Mouse (Mus musculus) MEL (cell line): ENCODE results near the gene Ddx6. TPM values are rescaled to one million over a fixed set of nuclear protein-coding genes. Genes with fewer than 3 reads are reported as not detected.

Experiments
- DNase-seq: peaks from one replicate; pipeline ENCODE4 v3.0.0; 2011; ENCODE audit warnings: low read depth, low spot score
- H3K27ac ChIP-seq: 2 replicates; pipeline ENCODE4 v1.5.1; 2012; ENCODE audit warnings: low read depth, mild to moderate bottlenecking, control low read depth, low read length, moderate library complexity; ENCODE audit not compliant: control insufficient read depth
- H3K27me3 ChIP-seq, 2 experiments: fragments of 150-350 bp in 1 of 2; sonication (generic) in 1 of 2; 2 replicates each; pipeline ENCODE4 v1.6.1; 2012; ENCODE audit warnings: low read length in 2 of 2, mild to moderate bottlenecking in 2 of 2, improper control_type of control experiment in 1 of 2, moderate library complexity in 1 of 2; ENCODE audit not compliant: insufficient read depth in 2 of 2, control insufficient read depth in 1 of 2
- H3K36me3 ChIP-seq, 2 experiments: 2 replicates each; pipeline ENCODE4 v1.6.1; 2012 to 2014; ENCODE audit warnings: low read length in 2 of 2, improper control_type of control experiment in 1 of 2, inconsistent platforms in 1 of 2, mild to moderate bottlenecking in 1 of 2; ENCODE audit not compliant: insufficient read depth in 2 of 2, control insufficient read depth in 1 of 2
- H3K4me1 ChIP-seq, 2 experiments: fragments of 150-350 bp in 1 of 2; sonication (generic) in 1 of 2; 2 replicates each; pipeline ENCODE4 v1.6.1; 2012; ENCODE audit warnings: low read length in 2 of 2, improper control_type of control experiment in 1 of 2, mild to moderate bottlenecking in 1 of 2; ENCODE audit not compliant: insufficient read depth in 2 of 2, control insufficient read depth in 1 of 2
- H3K4me3 ChIP-seq, 2 experiments: fragments of 150-350 bp in 1 of 2; sonication (generic) in 1 of 2; 2 replicates each; pipeline ENCODE4 v1.5.1; 2012; ENCODE audit warnings: low read depth in 2 of 2, low read length in 2 of 2, mild to moderate bottlenecking in 2 of 2, moderate library complexity in 2 of 2, control low read depth in 1 of 2, improper control_type of control experiment in 1 of 2; ENCODE audit not compliant: control insufficient read depth in 1 of 2, insufficient read depth in 1 of 2
- H3K79me2 ChIP-seq: 2 replicates; pipeline ENCODE4 v1.6.1; 2012; ENCODE audit warnings: mild to moderate bottlenecking, low read length, moderate library complexity; ENCODE audit not compliant: control insufficient read depth, poor library complexity, insufficient read depth
- H3K9ac ChIP-seq: 2 replicates; pipeline ENCODE4 v1.6.1; 2012; ENCODE audit warnings: low read depth, mild to moderate bottlenecking, control low read depth, low read length, moderate library complexity; ENCODE audit not compliant: control insufficient read depth, poor library complexity, severe bottlenecking
- H3K9me3 ChIP-seq: fragments of 150-350 bp; sonication (generic); replicated peaks from 2 replicates; pipeline ENCODE4 v1.6.1; 2012; ENCODE audit warnings: mild to moderate bottlenecking, low read length, improper control_type of control experiment, moderate library complexity; ENCODE audit not compliant: insufficient read depth
- CHD1 ChIP-seq: IDR thresholded peaks from 2 replicates; pipeline ENCODE4 v1.6.1; 2012; ENCODE audit warnings: low read depth, mild to moderate bottlenecking, inconsistent platforms, low read length, improper control_type of control experiment
- CTCF ChIP-seq, 3 experiments: IDR thresholded peaks in 2 of 3; conservative IDR thresholded peaks in 1 of 3; 2 replicates each; pipeline ENCODE4 v1.5.1; 2011 to 2012; ENCODE audit warnings: low read length in 3 of 3, low read depth in 2 of 3, mild to moderate bottlenecking in 2 of 3, improper control_type of control experiment in 1 of 3, inconsistent platforms in 1 of 3, mixed read lengths in 1 of 3, moderate library complexity in 1 of 3; ENCODE audit not compliant: control insufficient read depth in 1 of 3, insufficient read depth in 1 of 3, poor library complexity in 1 of 3, severe bottlenecking in 1 of 3
- E2F4 ChIP-seq: IDR thresholded peaks from 2 replicates; pipeline ENCODE4 v1.6.1; 2011; ENCODE audit warnings: low read depth, low read length, improper control_type of control experiment, borderline replicate concordance
- EP300 ChIP-seq, 2 experiments: IDR thresholded peaks; 2 replicates each; pipeline ENCODE4 v1.6.1; 2011; ENCODE audit warnings: improper control_type of control experiment in 2 of 2, low read length in 2 of 2, low read depth in 1 of 2, mild to moderate bottlenecking in 1 of 2
- GATA1 ChIP-seq: IDR thresholded peaks from 2 replicates; pipeline ENCODE4 v1.6.1; 2011; ENCODE audit warnings: low read depth, low read length, improper control_type of control experiment
- MAFK ChIP-seq: IDR thresholded peaks from 2 replicates; pipeline ENCODE4 v1.6.1; 2011; ENCODE audit warnings: low read depth, mild to moderate bottlenecking, low read length, improper control_type of control experiment, borderline replicate concordance
- MAX ChIP-seq: IDR thresholded peaks from 2 replicates; pipeline ENCODE4 v1.6.1; 2011; ENCODE audit warnings: low read length, improper control_type of control experiment
- MAZ ChIP-seq: IDR thresholded peaks from 2 replicates; pipeline ENCODE4 v1.6.1; 2012; ENCODE audit warnings: low read depth, mild to moderate bottlenecking, inconsistent platforms, low read length, improper control_type of control experiment
- MEF2A ChIP-seq: IDR thresholded peaks from 2 replicates; pipeline ENCODE4 v1.6.1; 2014; ENCODE audit warnings: low read depth, mild to moderate bottlenecking, inconsistent platforms, low read length, improper control_type of control experiment; ENCODE audit not compliant: poor library complexity, insufficient replicate concordance, severe bottlenecking; ENCODE audit errors: extremely low read depth
- MXI1 ChIP-seq: IDR thresholded peaks from 2 replicates; pipeline ENCODE4 v1.6.1; 2011; ENCODE audit warnings: mild to moderate bottlenecking, low read depth, low read length, improper control_type of control experiment
- MYC ChIP-seq: IDR thresholded peaks from 2 replicates; pipeline ENCODE4 v1.6.1; 2011; ENCODE audit warnings: low read depth, mild to moderate bottlenecking, low read length, improper control_type of control experiment, moderate library complexity
- NELFE ChIP-seq: IDR thresholded peaks from 2 replicates; pipeline ENCODE4 v1.6.1; 2011; ENCODE audit warnings: low read depth, low read length, improper control_type of control experiment
- NRF1 ChIP-seq: IDR thresholded peaks from 2 replicates; pipeline ENCODE4 v1.6.1; 2014; ENCODE audit warnings: low read depth, mild to moderate bottlenecking, inconsistent platforms, low read length, improper control_type of control experiment, moderate library complexity; ENCODE audit not compliant: poor library complexity, insufficient read depth, severe bottlenecking
- POLR2AphosphoS2 ChIP-seq: IDR thresholded peaks from 2 replicates; pipeline ENCODE4 v1.6.1; 2011; ENCODE audit warnings: low read length, improper control_type of control experiment
- RAD21 ChIP-seq: IDR thresholded peaks from 2 replicates; pipeline ENCODE4 v1.6.1; 2011; ENCODE audit warnings: mild to moderate bottlenecking, low read depth, low read length, improper control_type of control experiment
- RCOR1 ChIP-seq: IDR thresholded peaks from 2 replicates; pipeline ENCODE4 v1.6.1; 2012; ENCODE audit warnings: low read depth, mild to moderate bottlenecking, inconsistent platforms, low read length, improper control_type of control experiment
- SIN3A ChIP-seq: IDR thresholded peaks from 2 replicates; pipeline ENCODE4 v1.6.1; 2012; ENCODE audit warnings: low read length, improper control_type of control experiment, inconsistent platforms
- TAL1 ChIP-seq: IDR thresholded peaks from 2 replicates; pipeline ENCODE4 v1.6.1; 2012; ENCODE audit warnings: mild to moderate bottlenecking, inconsistent platforms, low read length, moderate library complexity, mixed read lengths
- TBP ChIP-seq: IDR thresholded peaks from 2 replicates; pipeline ENCODE4 v1.8.0; 2011; ENCODE audit warnings: low read depth, low read length, improper control_type of control experiment
- TCF12 ChIP-seq: IDR thresholded peaks from 2 replicates; pipeline ENCODE4 v1.6.1; 2014; ENCODE audit warnings: low read depth, mild to moderate bottlenecking, inconsistent platforms, low read length, improper control_type of control experiment, moderate library complexity
- UBTF ChIP-seq: IDR thresholded peaks from 2 replicates; pipeline ENCODE4 v1.6.1; 2012; ENCODE audit warnings: low read depth, mild to moderate bottlenecking, inconsistent platforms, low read length, improper control_type of control experiment, moderate library complexity, borderline replicate concordance; ENCODE audit not compliant: insufficient read depth
- ZC3H11A ChIP-seq: IDR thresholded peaks from 2 replicates; pipeline ENCODE4 v1.6.1; 2012; ENCODE audit warnings: low read depth, mild to moderate bottlenecking, inconsistent platforms, low read length, improper control_type of control experiment
- ZKSCAN1 ChIP-seq: IDR thresholded peaks from 2 replicates; pipeline ENCODE4 v1.6.1; 2012; ENCODE audit warnings: low read depth, mild to moderate bottlenecking, inconsistent platforms, low read length, improper control_type of control experiment, moderate library complexity
- ZMIZ1 ChIP-seq: IDR thresholded peaks from 2 replicates; pipeline ENCODE4 v1.6.1; 2012; ENCODE audit warnings: low read depth, mild to moderate bottlenecking, inconsistent platforms, low read length, improper control_type of control experiment, moderate library complexity
- ZNF384 ChIP-seq: IDR thresholded peaks from 2 replicates; pipeline ENCODE4 v1.6.1; 2012; ENCODE audit warnings: low read depth, mild to moderate bottlenecking, inconsistent platforms, low read length, improper control_type of control experiment
- polyA plus RNA-seq, 2 experiments: library from polyadenylated mRNA; stranded (reverse) in 1 of 2; unstranded in 1 of 2; fragments of >175 nt in 1 of 2; fragments of >200 nt in 1 of 2; gene quantifications; 2 replicates each; pipeline versions ENCODE4 v1.2.1 to v1.2.4; 2012; ENCODE audit warnings: low replicate concordance in 2 of 2, low read depth in 1 of 2; ENCODE audit not compliant: insufficient read length in 2 of 2, insufficient read depth in 1 of 2, missing spikeins in 1 of 2
- total RNA-seq: library from RNA; depleted of rRNA; stranded (reverse); fragments of 300-350 nt; gene quantifications from 2 replicates; pipeline ENCODE4 v1.2.3, GENCODE M21; 2012

Ddx6 gene
- total and polyA plus RNA-seq, 3 experiments = 35.9 to 96.5 (median 41.9) TPM

- Histone ChIP-seq H3K4me1 (no peaks in the 10 kb centered on the region), H3K9ac (no peak overlapping the region), H3K27ac (no peak overlapping the region), H3K36me3 (no peaks in the 10 kb centered on the region), H3K4me3 (no peak overlapping the region), H3K27me3 (peaks cover 2 to 4% of the 10 kb centered on the region in 2 experiments; a peak in 2 of 4 replicates), H3K79me2 (no peaks in the 10 kb centered on the region), H3K9me3 (no peaks in the 10 kb centered on the region)
- DNase-seq = no peak
- TF ChIP-seq NELFE (no peak), E2F4 (no peak), TAL1 (no peak), RCOR1 (no peak), ZMIZ1 (no peak), ZC3H11A (no peak), MAX (no peak)
Measured at GRCm38 (mm10) chr9:44663706-44664105, 59.0 kb downstream of the Ddx6 start.

DNA sequence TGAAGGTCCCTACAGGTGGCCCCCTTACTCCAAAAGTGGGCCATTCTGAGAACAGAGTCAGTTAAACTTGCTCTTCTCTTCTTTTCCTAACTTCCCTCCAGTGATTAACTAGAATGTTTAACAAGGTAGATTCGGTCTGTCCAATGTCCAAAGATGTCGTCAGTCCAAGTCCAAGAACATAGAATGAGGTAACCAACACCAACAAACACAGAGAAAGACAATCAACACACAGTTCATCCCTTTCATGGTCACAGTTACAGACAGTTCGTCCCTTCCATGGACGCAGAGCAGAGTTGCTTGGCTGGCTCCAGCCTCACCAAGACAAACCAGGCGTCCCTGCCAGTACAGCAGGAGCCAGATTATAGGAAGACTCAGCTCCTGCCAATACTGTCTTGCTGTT lies 66.7 kb downstream of the Ddx6 start:
- Histone ChIP-seq H3K36me3 (no peaks in the 10 kb centered on the region), H3K9ac (no peak overlapping the region), H3K4me3 (peak overlapping the region in 1 of 2 experiments; percentile 53; a peak in 1 of 4 replicates), H3K27me3 (peaks cover 0 to 3% of the 10 kb centered on the region in 2 experiments; a peak in 1 of 4 replicates), H3K9me3 (no peaks in the 10 kb centered on the region)
- DNase-seq = no peak
- TF ChIP-seq ZMIZ1 = no peak
- TF ChIP-seq TCF12 = no peak
- no peak for TF ChIP-seq MEF2A
- no peak for TF ChIP-seq MAZ
- TF ChIP-seq NELFE = 0 out of 2 replicates have a peak, but pooled peaks have one; percentile 16
- no peak for TF ChIP-seq NRF1
- no peak for TF ChIP-seq TBP
- TF ChIP-seq, all 39 proteins: peak for 1
- no peaks in the 10 kb centered on the region for H3K79me2 ChIP-seq
- no peak overlapping the region for H3K27ac ChIP-seq
- no peaks in the 10 kb centered on the region for H3K4me1 ChIP-seq

DNA sequence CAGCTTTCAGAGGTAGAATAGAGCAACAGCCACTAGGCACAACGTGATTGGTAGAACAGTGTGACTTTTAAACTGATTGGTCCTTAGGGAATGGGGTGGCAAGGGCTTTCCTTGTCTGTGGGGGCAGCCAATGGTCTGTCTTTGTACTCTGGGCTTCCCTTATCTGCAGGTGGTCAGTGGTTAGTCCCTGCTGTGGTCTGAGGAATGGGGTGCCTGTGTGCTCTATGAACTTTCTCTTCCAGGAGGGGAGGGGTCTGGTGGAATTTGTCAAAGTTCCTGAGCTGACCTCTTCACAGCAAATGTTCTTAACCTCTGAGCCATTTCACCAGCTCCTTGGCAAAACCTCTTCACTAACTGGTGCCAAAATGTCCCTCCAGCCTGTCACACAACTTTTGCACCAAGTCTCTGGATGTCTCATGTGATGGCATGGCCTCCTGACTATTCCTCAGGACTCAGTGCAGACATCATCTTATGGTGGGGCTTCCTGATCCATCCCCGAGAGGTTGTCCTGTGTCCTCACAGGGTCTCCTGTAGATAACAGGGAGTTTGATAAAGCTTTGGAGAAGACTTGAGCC lies 67.7 kb downstream of the Ddx6 start:
- H3K79me2 ChIP-seq = no peaks in the 10 kb centered on the region
- H3K27me3 ChIP-seq = peaks cover 3% of the 10 kb centered on the region in 2 experiments; a peak in 2 of 4 replicates
- H3K4me1 ChIP-seq = no peaks in the 10 kb centered on the region
- DNase-seq = peak; percentile 24
- H3K4me3 ChIP-seq = no peak overlapping the region
- no peaks in the 10 kb centered on the region for H3K36me3 ChIP-seq
- H3K9ac ChIP-seq = no peak overlapping the region
- no peaks in the 10 kb centered on the region for H3K9me3 ChIP-seq
- no peak overlapping the region for H3K27ac ChIP-seq
- TF ChIP-seq MAFK = no peak
- TF ChIP-seq RCOR1 = no peak
- no peak for TF ChIP-seq MXI1
- no peak for TF ChIP-seq SIN3A
- no peak for TF ChIP-seq MYC
- TF ChIP-seq EP300 (IDR thresholded peaks at IDR 0.05; ENCODE audit: low read depth in 1 of 2, low read length in 2 of 2) = no peak
- TF ChIP-seq TBP = no peak
- no peak for TF ChIP-seq CHD1
- TF ChIP-seq GATA1 = no peak
- no peak for TF ChIP-seq POLR2AphosphoS2
- TF ChIP-seq ZNF384 = no peak
- TF ChIP-seq CTCF (IDR thresholded peaks at IDR 0.05 in 2 of 3, conservative IDR thresholded peaks at IDR 0.05 in 1 of 3; ENCODE audit: control insufficient read depth in 1 of 3, insufficient read depth in 1 of 3, low read depth in 2 of 3, low read length in 3 of 3, poor library complexity in 1 of 3, severe bottlenecking in 1 of 3) = no peak
- TF ChIP-seq ZKSCAN1 = no peak
- TF ChIP-seq ZMIZ1 = no peak
- no peak for TF ChIP-seq UBTF
- TF ChIP-seq ZC3H11A = no peak
- TF ChIP-seq RAD21 = no peak
